Mouse (Mus musculus) heart, adult 2 months (tissue): Measurements from ENCODE around the gene Ttc27.

Experiments used
- CTCF ChIP-seq: fragments of 200-600 bp; IDR thresholded peaks from 2 replicates; pipeline ENCODE4 v1.8.1; 2022; ENCODE audit warnings: antibody characterized with exemption, mild to moderate bottlenecking, moderate library complexity
- EP300 ChIP-seq: fragments of 200-500 bp; IDR thresholded peaks from 2 replicates; pipeline ENCODE4 v1.6.1; 2011; ENCODE audit warnings: low read depth, low read length, control low read depth; ENCODE audit not compliant: insufficient read depth

DNA sequence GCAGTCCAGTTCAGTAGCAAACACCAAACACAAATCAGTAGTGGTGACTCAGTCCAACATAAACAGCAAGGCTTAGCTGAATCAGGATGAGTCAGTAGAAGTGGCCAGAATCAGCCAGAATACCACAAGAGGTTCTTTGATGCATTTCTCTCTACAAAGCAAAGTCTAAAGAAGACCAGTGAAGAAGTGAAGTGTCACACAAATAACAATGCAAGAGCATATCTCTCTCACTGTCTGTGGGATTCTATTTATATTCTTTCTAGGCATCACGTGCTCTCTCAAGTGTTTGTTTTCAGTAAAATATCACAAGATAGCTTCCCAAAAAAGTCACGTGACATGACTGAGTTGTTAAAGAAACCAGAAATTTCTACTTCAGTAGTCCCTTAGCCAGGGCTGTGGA, 102.2 kb downstream of the Ttc27 start:
- TF ChIP-seq EP300: no peak
- no peak for TF ChIP-seq CTCF
